In the genomic region with DNA sequence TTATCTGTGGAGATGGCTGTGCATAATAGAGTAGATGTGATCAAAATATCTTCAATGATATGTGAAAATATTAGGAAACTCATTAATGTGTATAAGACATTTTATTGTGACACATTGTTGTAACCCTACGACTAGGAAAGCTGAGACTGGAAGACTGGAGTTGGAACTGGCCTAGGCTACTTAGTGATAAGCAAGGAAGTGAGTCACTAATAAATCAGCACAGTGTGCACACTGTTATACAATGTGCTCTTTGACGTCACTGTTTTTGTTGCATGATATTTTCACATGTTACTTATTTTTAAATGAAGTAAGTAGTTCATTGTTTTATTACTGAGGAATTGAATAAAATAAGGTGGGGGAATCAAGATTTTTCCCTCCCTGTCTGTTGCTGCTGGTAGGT, we compare ENCODE assay signal across 23 mouse cellular contexts. TPM values are rescaled to one million over a fixed set of nuclear protein-coding genes. Genes with fewer than 3 reads are reported as not detected.
DNase-seq lines count a peak whose midpoint lies in the region; ATAC-seq lines count a peak whose summit lies in the region.
"Had no signal": no experiment of that assay in that cellular context is flagged by ENCODE, and none has a peak within 500 bp of the region (broad histone marks: within the 10 kb centered on the region; RNA-seq: fewer than 3 reads in every experiment).

No protein-coding gene starts in this region.

- peak; percentile 43 for DNase-seq in heart, adult 8-10 months (ENCODE audit: low spot score)
- no peak for DNase-seq in heart, postnatal 14 days
- peak; percentile 24 for DNase-seq in kidney, adult 9 months
- DNase-seq in kidney, adult 18-20 months = no peak
- DNase-seq in 3T3-L1 (ENCODE audit: low read depth, low spot score) = peak; percentile 31
- peak; percentile 48 for DNase-seq in NIH3T3 (ENCODE audit: low read depth)
- no peak for DNase-seq in hindbrain, embryonic 11.5 days (ENCODE audit: low spot score)
- DNase-seq: adrenal gland, postnatal 36 days; cerebellum, adult 11-12 months; cerebellum, postnatal 14 days; gastrocnemius, postnatal 36 days; kidney, adult 2 months; kidney, postnatal 36 days; layer of hippocampus, adult 9-11 months; spleen, adult 18-20 months; thymus, adult 2 months had no signal

- H3K36me3 ChIP-seq in hindbrain, embryonic 11.5 days (ENCODE audit: control insufficient read depth, insufficient read depth, low read length) = no peaks in the 10 kb centered on the region
- H3K36me3 ChIP-seq: midbrain, embryonic 15.5 days had no signal

- no peak overlapping the region for H3K9ac ChIP-seq in hindbrain, embryonic 11.5 days (ENCODE audit: low read depth, low read length)
- H3K9ac ChIP-seq: embryonic facial prominence, embryonic 13.5 days; liver, embryonic 15.5 days; midbrain, embryonic 15.5 days had no signal

- ATAC-seq in hindbrain, embryonic 11.5 days (ENCODE audit: low FRiP score) = no peak
- ATAC-seq: forebrain, embryonic 14.5 days; hindbrain, postnatal 0 days; midbrain, embryonic 15.5 days; Patski had no signal

- H3K4me1 ChIP-seq in hindbrain, embryonic 11.5 days (replicated peaks; ENCODE audit: control insufficient read depth, insufficient read depth, low read length) = no peaks in the 10 kb centered on the region
- H3K4me1 ChIP-seq: embryonic facial prominence, embryonic 13.5 days; midbrain, embryonic 15.5 days had no signal

- intact Hi-C loops in heart, postnatal 14 days (cut with DNase I) = no loop called here

- H3K27me3 ChIP-seq in hindbrain, embryonic 11.5 days (ENCODE audit: control insufficient read depth, insufficient read depth, low read length) = no peaks in the 10 kb centered on the region
- H3K27me3 ChIP-seq: embryonic facial prominence, embryonic 13.5 days; liver, embryonic 15.5 days; midbrain, embryonic 15.5 days; Patski had no signal

- H3K9me3 ChIP-seq in hindbrain, embryonic 11.5 days (ENCODE audit: control insufficient read depth, low read length) = no peaks in the 10 kb centered on the region
- H3K9me3 ChIP-seq: embryonic facial prominence, embryonic 13.5 days; liver, embryonic 15.5 days; midbrain, embryonic 15.5 days had no signal

- no peak overlapping the region for H3K4me2 ChIP-seq in hindbrain, embryonic 11.5 days (replicated peaks; ENCODE audit: low read depth, low read length)
- H3K4me2 ChIP-seq: embryonic facial prominence, embryonic 13.5 days; liver, embryonic 15.5 days; midbrain, embryonic 15.5 days had no signal

- H3K4me3 ChIP-seq in hindbrain, embryonic 11.5 days (ENCODE audit: low read depth, low read length) = no peak overlapping the region
- H3K4me3 ChIP-seq: embryonic facial prominence, embryonic 13.5 days; liver, embryonic 15.5 days; midbrain, embryonic 15.5 days; myocyte had no signal

- H3K27ac ChIP-seq in hindbrain, embryonic 11.5 days (ENCODE audit: low read depth, low read length) = no peak overlapping the region
- H3K27ac ChIP-seq: embryonic facial prominence, embryonic 13.5 days; hindbrain, postnatal 0 days; liver, embryonic 15.5 days; midbrain, embryonic 15.5 days had no signal

- 92% methylated on average over 2 of the region's 2 CpGs for WGBS in hindbrain, embryonic 11.5 days

RNA-seq across cellular contexts. Expression of a gene that starts 16.1 kb away (rescaled TPM):
- total RNA-seq in heart, adult 8-10 months (2022) = 10 to 100 TPM; 41.9 to 48.4 (median 45.2) TPM
- 10 to 100 TPM; 48.9 to 50.3 TPM for total RNA-seq in heart, postnatal 14 days (2021)
- 28.0 and 43.5 TPM in 2 replicates for polyA plus RNA-seq in hindbrain, embryonic 11.5 days (2014; fragmentation: Nextera tagmentation; extraction: Ambion mirVana)

RNA-seq across cellular contexts. Expression of a gene that starts 46.4 kb away (rescaled TPM):
- total RNA-seq in heart, adult 8-10 months (2022) = 1 to 10 TPM; 7.4 to 9.0 (median 7.8) TPM
- 1 to 10 TPM; 4.6 to 4.8 TPM for total RNA-seq in heart, postnatal 14 days (2021)
- 11.1 and 11.4 TPM in 2 replicates for polyA plus RNA-seq in hindbrain, embryonic 11.5 days (2014; fragmentation: Nextera tagmentation; extraction: Ambion mirVana)

Comparison
In these comparisons a context has a peak if more than half of its experiments do, and no peak if none do; other contexts are left out.
1. DNase-seq: peak in heart, adult 8-10 months (single experiment), kidney, adult 9 months (single experiment), 3T3-L1 (single experiment) and NIH3T3 (single experiment); none in heart, postnatal 14 days (0 of 2), kidney, adult 18-20 months (single experiment) and hindbrain, embryonic 11.5 days (single experiment).